Mouse (Mus musculus) myocyte (in vitro differentiated cells): ENCODE data around the gene Aldh1l1. TPM values are rescaled to one million over a fixed set of nuclear protein-coding genes. Genes with fewer than 3 reads are reported as not detected.

ENCODE experiments used
- H3K27me3 ChIP-seq: one replicate; pipeline ENCODE4 v1.6.1; 2011; ENCODE audit not compliant: control insufficient read depth, insufficient read depth, insufficient read length
- H3K36me3 ChIP-seq: one replicate; pipeline ENCODE4 v1.6.1; 2011; ENCODE audit not compliant: control insufficient read depth, insufficient read depth
- H3K4me2 ChIP-seq: one replicate; pipeline ENCODE4 v1.6.1; 2011; ENCODE audit warnings: low read depth, control low read depth
- H3K4me3 ChIP-seq: one replicate; pipeline ENCODE4 v1.5.1; 2011; ENCODE audit warnings: mild to moderate bottlenecking, control low read depth, moderate library complexity
- H3K79me2 ChIP-seq: one replicate; pipeline ENCODE4 v1.6.1; 2011; ENCODE audit not compliant: control insufficient read depth, insufficient read depth
- H3ac ChIP-seq: one replicate; pipeline ENCODE4 v1.6.1; 2011; ENCODE audit not compliant: control insufficient read depth, insufficient read length
- CEBPB ChIP-seq: IDR thresholded peaks from 2 replicates; pipeline ENCODE4 v1.6.1; 2011; ENCODE audit warnings: mild to moderate bottlenecking, moderate library complexity; ENCODE audit not compliant: poor library complexity, insufficient read depth, severe bottlenecking
- E2F4 ChIP-seq: IDR thresholded peaks from one replicate; pipeline ENCODE4 v1.6.1; 2011; ENCODE audit warnings: mild to moderate bottlenecking, control low read depth, moderate library complexity; ENCODE audit not compliant: insufficient read depth
- MAX ChIP-seq: IDR thresholded peaks from one replicate; pipeline ENCODE4 v1.6.1; 2011; ENCODE audit warnings: low read depth, mild to moderate bottlenecking, control low read depth
- MYOD1 ChIP-seq, 3 experiments: IDR thresholded peaks; one replicate each; pipeline ENCODE4 v1.6.1; 2011; ENCODE audit warnings: control low read depth in 2 of 3, low read depth in 2 of 3, mild to moderate bottlenecking in 2 of 3, moderate library complexity in 1 of 3; ENCODE audit not compliant: insufficient read length in 2 of 3, control insufficient read depth in 1 of 3
- MYOG ChIP-seq, 3 experiments: IDR thresholded peaks; one replicate each; pipeline ENCODE4 v1.6.1; 2011; ENCODE audit warnings: control low read depth in 2 of 3, low read depth in 2 of 3, mild to moderate bottlenecking in 2 of 3; ENCODE audit not compliant: insufficient read length in 2 of 3, control insufficient read depth in 1 of 3, insufficient read depth in 1 of 3
- POLR2A ChIP-seq: IDR thresholded peaks from one replicate; pipeline ENCODE4 v1.6.1; 2011; ENCODE audit warnings: low read depth, mild to moderate bottlenecking, control low read depth, moderate library complexity; ENCODE audit not compliant: insufficient read length
- POLR2AphosphoS2 ChIP-seq: IDR thresholded peaks from one replicate; pipeline ENCODE4 v1.6.1; 2011; ENCODE audit warnings: low read depth, control low read depth; ENCODE audit not compliant: insufficient read length
- REST ChIP-seq: IDR thresholded peaks from one replicate; pipeline ENCODE4 v1.6.1; 2011; ENCODE audit warnings: mild to moderate bottlenecking, control low read depth, moderate library complexity; ENCODE audit not compliant: insufficient read depth, insufficient read length
- SRF ChIP-seq: IDR thresholded peaks from one replicate; pipeline ENCODE4 v1.6.1; 2011; ENCODE audit warnings: low read depth; ENCODE audit not compliant: control insufficient read depth, insufficient read length
- TCF12 ChIP-seq: IDR thresholded peaks from one replicate; pipeline ENCODE4 v1.6.1; 2011; ENCODE audit warnings: mild to moderate bottlenecking, control low read depth; ENCODE audit not compliant: poor library complexity, insufficient read depth, severe bottlenecking
- TCF3 ChIP-seq: IDR thresholded peaks from one replicate; pipeline ENCODE4 v1.6.1; 2011; ENCODE audit warnings: low read depth, control low read depth; ENCODE audit not compliant: insufficient read length
- USF1 ChIP-seq: IDR thresholded peaks from one replicate; pipeline ENCODE4 v1.6.1; 2011; ENCODE audit warnings: low read depth, mild to moderate bottlenecking, control low read depth, moderate library complexity
- polyA plus RNA-seq: library from polyadenylated mRNA; unstranded; fragments of >200 nt; fragmentation: generic; extraction: Trizol; gene quantifications from one replicate; pipeline ENCODE4 v1.2.1, GENCODE M21; 2012; ENCODE audit warnings: missing spikeins

Aldh1l1 gene
- polyA plus RNA-seq, 1 experiment, result 1.1 TPM

DNA sequence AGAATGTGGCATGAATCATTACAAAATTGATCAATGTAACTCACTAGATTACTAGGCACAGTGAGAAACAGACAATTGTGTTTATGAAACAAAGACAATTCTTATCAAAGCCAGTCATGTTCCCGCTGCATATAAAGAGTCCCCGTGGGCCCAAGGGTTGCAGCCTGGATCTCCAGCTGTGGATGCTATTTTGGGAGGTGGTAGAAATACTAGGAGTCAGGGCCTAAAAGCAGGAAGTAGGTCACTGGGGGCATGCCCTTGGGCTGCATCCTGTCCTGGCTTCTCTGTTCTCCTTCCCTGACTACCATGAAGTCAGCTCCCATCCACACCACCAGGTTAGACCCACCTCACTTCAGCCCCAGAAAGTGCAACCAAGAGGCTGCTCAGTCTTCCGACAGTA, 10.0 kb downstream of the Aldh1l1 start:
- H3ac ChIP-seq, result no peak overlapping the region
- H3K27me3 ChIP-seq, result peaks cover 23% of the 10 kb centered on the region
- H3K79me2 ChIP-seq, result no peaks in the 10 kb centered on the region
- H3K4me3 ChIP-seq, result no peak overlapping the region
- no peaks in the 10 kb centered on the region for H3K36me3 ChIP-seq
- TF ChIP-seq MYOD1 (IDR thresholded peaks at IDR 0.05; ENCODE audit: control insufficient read depth in 1 of 3, insufficient read length in 2 of 3, low read depth in 2 of 3) (no peak), USF1 (no peak), E2F4 (no peak), POLR2AphosphoS2 (no peak)
- H3K4me2 ChIP-seq, result no peak overlapping the region

DNA sequence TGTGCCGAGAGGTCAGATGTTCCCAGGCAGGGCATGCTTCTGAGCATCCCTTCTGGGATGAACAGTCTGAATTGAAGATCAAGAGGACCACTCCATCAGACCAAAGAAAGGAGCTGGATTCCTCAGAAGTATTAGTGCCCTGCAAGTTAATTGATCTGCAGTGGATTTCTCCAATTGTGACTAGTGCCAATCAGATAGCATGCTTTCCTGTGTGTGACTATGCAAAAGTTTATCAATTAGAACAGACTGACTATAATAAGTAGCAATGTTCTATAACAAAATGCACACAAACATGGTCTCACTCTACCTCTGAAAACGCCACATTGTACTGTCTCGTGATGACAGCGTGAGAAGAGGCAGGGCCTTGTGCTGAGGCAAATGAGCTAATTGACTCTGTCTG, 13.3 kb downstream of the Aldh1l1 start:
- H3K27me3 ChIP-seq, result peaks cover 23% of the 10 kb centered on the region
- no peaks in the 10 kb centered on the region for H3K36me3 ChIP-seq
- H3K4me2 ChIP-seq, result no peak overlapping the region
- no peak overlapping the region for H3K4me3 ChIP-seq
- no peak for TF ChIP-seq MYOD1 (IDR thresholded peaks at IDR 0.05; ENCODE audit: control insufficient read depth in 1 of 3, insufficient read length in 2 of 3, low read depth in 2 of 3)
- no peak for TF ChIP-seq POLR2AphosphoS2
- no peak for TF ChIP-seq MYOG (IDR thresholded peaks at IDR 0.05; ENCODE audit: control insufficient read depth in 1 of 3, insufficient read depth in 1 of 3, insufficient read length in 2 of 3, low read depth in 2 of 3)
- no peak for TF ChIP-seq TCF12
- TF ChIP-seq TCF3, result no peak
- no peak for TF ChIP-seq SRF
- no peak for TF ChIP-seq CEBPB
- no peak for TF ChIP-seq REST
- TF ChIP-seq E2F4, result no peak
- no peak for TF ChIP-seq POLR2A
- TF ChIP-seq MAX, result no peak
- TF ChIP-seq USF1, result no peak
- H3K79me2 ChIP-seq, result no peaks in the 10 kb centered on the region
- no peak overlapping the region for H3ac ChIP-seq

DNA sequence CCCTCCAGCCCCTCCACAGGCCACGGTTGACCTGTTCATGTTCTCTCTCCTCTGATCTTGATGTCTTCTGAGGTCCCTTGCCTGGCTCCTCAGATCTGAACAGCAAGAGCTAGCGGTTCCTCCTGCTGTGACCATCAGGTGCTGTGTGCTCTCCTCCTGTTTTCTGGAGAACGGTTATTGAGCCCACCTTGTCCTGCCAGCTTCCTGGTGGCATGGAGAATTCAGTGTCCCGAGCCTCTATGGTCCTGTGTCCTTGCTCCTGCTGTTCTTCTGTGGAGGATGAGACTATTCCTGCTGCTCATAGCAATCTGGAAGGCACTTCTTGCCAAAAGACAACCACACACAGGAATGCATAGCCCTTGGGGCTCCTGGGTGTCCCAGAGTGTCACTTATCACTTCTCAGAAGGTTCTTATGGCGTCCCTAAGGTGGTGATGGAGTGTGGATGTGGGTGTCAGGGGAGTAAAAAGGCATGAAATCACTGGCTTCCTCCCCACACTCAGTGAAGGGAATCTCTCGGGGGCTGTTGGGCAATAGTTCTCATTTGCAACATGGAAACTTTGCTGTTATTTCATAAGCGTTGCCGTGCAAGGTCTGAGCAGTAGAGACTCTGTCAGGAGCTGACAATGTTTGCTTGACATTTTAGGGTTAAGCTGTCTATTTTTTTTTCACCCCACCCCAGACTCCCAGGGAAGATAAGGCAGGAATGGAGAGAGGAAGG, 15.2 kb downstream of the Aldh1l1 start:
- no peaks in the 10 kb centered on the region for H3K79me2 ChIP-seq
- TF ChIP-seq E2F4 (no peak), SRF (no peak), MYOG (IDR thresholded peaks at IDR 0.05; ENCODE audit: control insufficient read depth in 1 of 3, insufficient read depth in 1 of 3, insufficient read length in 2 of 3, low read depth in 2 of 3) (no peak)
- no peak overlapping the region for H3ac ChIP-seq
- H3K36me3 ChIP-seq, result no peaks in the 10 kb centered on the region
- no peak overlapping the region for H3K4me2 ChIP-seq
- peaks cover 22% of the 10 kb centered on the region for H3K27me3 ChIP-seq
- H3K4me3 ChIP-seq, result no peak overlapping the region

DNA sequence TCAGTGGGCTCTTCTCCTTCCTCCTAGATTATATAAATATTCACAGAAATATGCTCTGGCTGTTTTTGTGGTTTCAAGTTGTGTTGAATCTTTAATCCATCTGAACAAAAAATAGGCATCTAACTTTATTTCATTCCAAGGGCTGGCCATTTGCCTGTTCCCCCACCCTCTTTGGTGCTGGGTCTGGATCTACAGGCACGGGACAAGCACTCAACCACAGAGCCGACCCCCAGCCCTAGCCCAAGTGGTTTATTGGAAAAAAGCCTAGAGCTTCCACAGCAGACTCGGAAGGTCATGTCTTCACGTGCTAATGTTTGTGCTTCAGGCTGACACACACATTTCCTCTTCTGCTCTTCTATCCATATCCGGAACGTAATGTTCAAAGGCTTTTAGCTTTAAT, 19.7 kb downstream of the Aldh1l1 start:
- no peaks in the 10 kb centered on the region for H3K79me2 ChIP-seq
- H3K4me2 ChIP-seq, result no peak overlapping the region
- H3K27me3 ChIP-seq, result peaks cover 10% of the 10 kb centered on the region
- no peak overlapping the region for H3ac ChIP-seq
- TF ChIP-seq REST, result no peak
- no peak for TF ChIP-seq USF1
- TF ChIP-seq TCF12, result no peak
- TF ChIP-seq TCF3, result no peak
- TF ChIP-seq MYOD1 (IDR thresholded peaks at IDR 0.05; ENCODE audit: control insufficient read depth in 1 of 3, insufficient read length in 2 of 3, low read depth in 2 of 3), result no peak
- H3K4me3 ChIP-seq, result no peak overlapping the region
- H3K36me3 ChIP-seq, result no peaks in the 10 kb centered on the region

DNA sequence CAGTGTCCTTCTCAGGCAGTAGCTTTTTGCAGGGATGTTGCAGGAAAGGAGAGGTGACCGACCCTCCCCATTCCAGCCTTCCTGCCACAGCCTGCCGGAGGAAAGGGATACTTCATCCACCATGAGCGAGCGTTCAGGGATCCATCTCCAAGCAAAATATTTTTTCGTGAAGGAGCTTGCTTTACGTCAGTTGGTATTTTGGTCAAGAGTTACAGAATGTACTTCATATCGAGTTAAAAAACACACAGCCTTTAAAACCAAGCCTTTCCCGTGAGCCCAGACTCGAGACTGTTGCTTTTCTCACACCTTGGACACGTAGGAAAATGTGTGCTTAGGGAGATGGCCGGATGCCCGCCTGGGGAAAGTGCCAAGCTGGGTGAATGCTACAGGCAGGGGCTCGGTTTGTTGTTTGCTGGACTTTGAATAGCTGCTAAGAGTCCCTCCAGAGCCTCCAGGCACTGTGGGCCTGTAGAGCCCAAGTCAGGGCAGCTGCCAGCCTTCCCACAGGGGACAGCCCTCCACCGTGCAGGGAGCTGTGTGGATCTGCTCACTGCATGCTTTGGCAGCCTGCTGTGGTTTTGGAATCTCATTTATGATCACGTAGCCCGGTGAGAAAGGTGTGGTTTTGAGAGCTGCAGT, 20.6 kb downstream of the Aldh1l1 start:
- no peaks in the 10 kb centered on the region for H3K79me2 ChIP-seq
- H3ac ChIP-seq, result no peak overlapping the region
- H3K27me3 ChIP-seq, result peaks cover 4% of the 10 kb centered on the region
- no peak overlapping the region for H3K4me2 ChIP-seq
- TF ChIP-seq USF1, result no peak
- TF ChIP-seq TCF12, result no peak
- no peak for TF ChIP-seq POLR2AphosphoS2
- no peak for TF ChIP-seq MYOG (IDR thresholded peaks at IDR 0.05; ENCODE audit: control insufficient read depth in 1 of 3, insufficient read depth in 1 of 3, insufficient read length in 2 of 3, low read depth in 2 of 3)
- no peak for TF ChIP-seq MYOD1 (IDR thresholded peaks at IDR 0.05; ENCODE audit: control insufficient read depth in 1 of 3, insufficient read length in 2 of 3, low read depth in 2 of 3)
- no peak for TF ChIP-seq CEBPB
- no peak for TF ChIP-seq REST
- TF ChIP-seq E2F4, result no peak
- no peak for TF ChIP-seq POLR2A
- no peak for TF ChIP-seq SRF
- no peak for TF ChIP-seq MAX
- no peak for TF ChIP-seq TCF3
- H3K4me3 ChIP-seq, result no peak overlapping the region
- H3K36me3 ChIP-seq, result no peaks in the 10 kb centered on the region
